Mouse (Mus musculus) liver, embryonic 12.5 days (tissue): Measurements from ENCODE around the gene Olfr518. TPM values are rescaled to one million over a fixed set of nuclear protein-coding genes. Genes with fewer than 3 reads are reported as not detected.

Source experiments
- ATAC-seq: fragments of 200-750 bp; cut with Nextera tagmentation; 2 replicates; pipeline ENCODE4 v1.8.0; 2017; ENCODE audit warnings: moderate number of reproducible peaks, mild to moderate bottlenecking, moderate library complexity
- H3K27ac ChIP-seq: fragments of 300-500 bp; sonication (generic); 2 replicates; pipeline ENCODE4 v1.5.1; 2016; ENCODE audit warnings: mild to moderate bottlenecking
- H3K27me3 ChIP-seq: fragments of 300-500 bp; sonication (generic); replicated peaks from 2 replicates; pipeline ENCODE4 v1.6.1; 2016; ENCODE audit warnings: mild to moderate bottlenecking, moderate library complexity
- H3K36me3 ChIP-seq: fragments of 300-500 bp; sonication (generic); 2 replicates; pipeline ENCODE4 v1.6.1; 2016; ENCODE audit warnings: mild to moderate bottlenecking, moderate library complexity
- H3K4me1 ChIP-seq: fragments of 300-500 bp; sonication (generic); 2 replicates; pipeline ENCODE4 v1.6.1; 2016
- H3K4me2 ChIP-seq: fragments of 300-500 bp; sonication (generic); 2 replicates; pipeline ENCODE4 v1.6.1; 2016; ENCODE audit warnings: mild to moderate bottlenecking, moderate library complexity
- H3K4me3 ChIP-seq: fragments of 300-500 bp; sonication (generic); 2 replicates; pipeline ENCODE4 v1.5.1; 2016; ENCODE audit warnings: mild to moderate bottlenecking, moderate library complexity
- H3K9ac ChIP-seq: fragments of 300-500 bp; sonication (generic); 2 replicates; pipeline ENCODE4 v1.6.1; 2016; ENCODE audit warnings: mild to moderate bottlenecking, moderate library complexity
- H3K9me3 ChIP-seq: fragments of 300-500 bp; sonication (generic); replicated peaks from 2 replicates; pipeline ENCODE4 v1.6.1; 2016; ENCODE audit warnings: mild to moderate bottlenecking, moderate library complexity
- WGBS: fragments of 180-500 bp; shearing (Covaris S2); methylation state at CpG from one replicate; pipeline ENCODE4 v1.1.7; 2016; ENCODE audit not compliant: insufficient replicate concordance; 5-methylcytosine and 5-hydroxymethylcytosine counted together
- polyA plus RNA-seq: library from polyadenylated mRNA; unstranded; fragments of >200 nt; fragmentation: Nextera tagmentation; extraction: Ambion mirVana; gene quantifications from 2 replicates; pipeline ENCODE4 v1.2.1, GENCODE M21; 2016

Gene Olfr518
- polyA plus RNA-seq, result not detected in 2 replicates

- no peaks in the 10 kb centered on the region for H3K9me3 ChIP-seq
- no peaks in the 10 kb centered on the region for H3K36me3 ChIP-seq
- no peaks in the 10 kb centered on the region for H3K27me3 ChIP-seq
- H3K27ac ChIP-seq, result no peak within 1 kb of the TSS
- no peaks in the 10 kb centered on the region for H3K4me1 ChIP-seq
- H3K4me3 ChIP-seq, result no peak within 1 kb of the TSS
- 65% methylated on average over 4 of the region's 4 CpGs for WGBS
- no peak within 1 kb of the TSS for H3K4me2 ChIP-seq
- no peak for ATAC-seq
- H3K9ac ChIP-seq, result no peak within 1 kb of the TSS
These were observed at the start of gene Olfr518 for GRCm38 (mm10) chr7:108884906-108885305. Gene Olfr518, minus strand, starts transcription at chr7:108885006.

DNA sequence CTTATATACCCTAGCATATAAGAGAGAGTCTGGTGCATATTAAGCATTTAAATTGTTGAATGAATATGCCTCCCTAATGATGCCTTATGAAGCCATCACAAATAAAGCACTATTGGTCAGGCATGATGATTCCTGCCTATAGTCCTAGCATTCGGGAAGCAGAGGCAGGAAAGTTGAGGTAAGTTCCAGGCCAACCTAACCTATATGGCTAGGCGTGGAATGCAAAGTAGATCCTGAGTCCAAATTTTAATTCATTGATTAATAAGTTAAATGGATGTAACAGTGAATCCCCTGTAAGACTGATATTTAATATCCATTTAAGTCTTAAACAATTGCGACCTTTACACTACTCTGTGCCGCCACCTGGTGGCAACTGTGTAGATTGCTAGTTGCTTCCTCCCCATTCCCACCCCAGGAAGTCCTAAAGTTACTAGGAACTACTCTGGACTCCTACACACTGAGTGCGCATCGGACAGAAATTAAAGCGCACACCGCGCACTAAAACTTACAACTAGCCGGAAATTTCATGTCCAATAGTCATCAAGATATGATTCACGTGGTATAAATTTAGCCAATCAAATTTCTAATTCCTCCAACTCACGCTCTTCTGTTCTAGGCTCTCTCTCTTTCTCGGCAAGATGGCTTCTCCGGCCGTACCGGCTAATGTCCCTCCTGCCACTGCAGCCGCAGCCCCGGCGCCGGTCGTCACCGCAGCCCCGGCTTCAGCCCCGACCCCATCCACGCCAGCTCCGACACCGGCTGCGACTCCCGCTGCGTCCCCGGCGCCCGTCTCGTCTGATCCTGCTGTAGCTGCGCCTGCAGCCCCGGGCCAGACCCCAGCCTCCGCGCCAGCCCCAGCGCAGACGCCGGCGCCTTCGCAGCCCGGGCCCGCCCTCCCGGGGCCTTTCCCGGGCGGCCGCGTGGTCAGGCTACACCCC is 49.3 kb upstream of the Olfr518 start, which contains the start of gene Eif3f:
Gene Eif3f (plus strand): TSS at position 624 of the 938 bp plus-strand sequence.
- Histone ChIP-seq H3K36me3 (peaks cover 36% of the 10 kb centered on the region), H3K4me3 (peak within 1 kb of the TSS; percentile 94), H3K9ac (peak within 1 kb of the TSS; percentile 91), H3K27me3 (peaks cover 4% of the 10 kb centered on the region; the same call in 1 of the 2 replicates), H3K27ac (peak within 1 kb of the TSS; percentile 85), H3K9me3 (no peaks in the 10 kb centered on the region), H3K4me1 (peaks cover 22% of the 10 kb centered on the region), H3K4me2 (peak within 1 kb of the TSS; percentile 88)
- peak; percentile 95 for ATAC-seq
- WGBS, result 1% methylated on average over 50 of the region's 50 CpGs

DNA sequence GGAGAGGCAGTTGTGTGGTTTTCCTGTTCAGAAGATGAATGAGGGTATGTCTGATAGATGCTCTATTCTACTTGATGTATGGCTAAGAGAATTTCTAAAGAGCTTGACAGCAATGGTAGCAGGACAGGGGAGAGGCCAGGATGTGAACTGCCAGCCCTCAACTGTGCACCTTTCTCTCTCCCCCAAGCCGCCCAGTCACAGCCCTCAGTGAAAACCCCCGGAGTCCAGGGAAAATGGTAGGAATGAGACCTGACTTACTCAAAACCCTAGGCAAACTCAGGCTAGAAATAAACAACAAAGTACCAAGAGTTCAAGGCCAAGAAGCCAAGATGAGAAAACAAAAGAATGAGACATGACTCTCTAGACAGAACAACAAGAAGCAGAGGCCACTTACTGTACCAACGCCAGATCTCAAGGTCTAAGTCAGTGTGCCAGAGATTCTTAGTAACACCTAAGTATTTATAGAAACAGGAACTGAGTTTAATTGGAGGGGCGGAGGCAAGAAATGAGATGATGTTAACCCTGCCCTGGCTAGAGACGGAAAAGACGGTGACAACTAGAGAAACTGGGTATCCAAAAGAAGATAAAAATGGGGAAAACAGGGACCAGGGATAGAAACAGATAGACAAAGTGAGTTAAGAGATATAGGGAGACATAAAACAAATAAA is 45.1 kb upstream of the Olfr518 start, which contains the start of gene Nlrp10:
Gene Nlrp10 (minus strand): TSS at position 453 of the 668 bp plus-strand sequence.
- H3K4me1 ChIP-seq, result peaks cover 2% of the 10 kb centered on the region
- no peaks in the 10 kb centered on the region for H3K36me3 ChIP-seq
- H3K27me3 ChIP-seq, result peaks cover 4% of the 10 kb centered on the region; the same call in 1 of the 2 replicates
- H3K4me3 ChIP-seq, result no peak within 1 kb of the TSS
- no peak within 1 kb of the TSS for H3K9ac ChIP-seq
- no peak within 1 kb of the TSS for H3K27ac ChIP-seq
- 39% methylated on average over 6 of the region's 6 CpGs for WGBS
- H3K9me3 ChIP-seq, result no peaks in the 10 kb centered on the region
- no peak for ATAC-seq
- H3K4me2 ChIP-seq, result no peak within 1 kb of the TSS

GRCm38 (mm10) chr7:108928280-108929188 is 43.7 kb upstream of the Olfr518 start:
- WGBS, result 67% methylated on average over 11 of the region's 11 CpGs
- no peak for ATAC-seq
- peaks cover 4% of the 10 kb centered on the region; the same call in 1 of the 2 replicates for H3K27me3 ChIP-seq
- no peak overlapping the region for H3K9ac ChIP-seq
- no peak overlapping the region for H3K4me3 ChIP-seq
- no peak overlapping the region for H3K27ac ChIP-seq
- H3K4me1 ChIP-seq, result no peaks in the 10 kb centered on the region
- no peaks in the 10 kb centered on the region for H3K9me3 ChIP-seq
- H3K36me3 ChIP-seq, result no peaks in the 10 kb centered on the region
- no peak overlapping the region for H3K4me2 ChIP-seq

- no peak overlapping the region for H3K4me2 ChIP-seq
These were observed 42.2 kb upstream of the Olfr518 start for GRCm38 (mm10) chr7:108927043-108927442.

GRCm38 (mm10) chr7:108903969-108904368 is 19.2 kb upstream of the Olfr518 start:
- no peak for ATAC-seq
- Histone ChIP-seq H3K4me1 (no peaks in the 10 kb centered on the region), H3K27me3 (no peaks in the 10 kb centered on the region), H3K4me2 (no peak overlapping the region), H3K9ac (no peak overlapping the region), H3K27ac (no peak overlapping the region), H3K9me3 (no peaks in the 10 kb centered on the region), H3K4me3 (no peak overlapping the region), H3K36me3 (no peaks in the 10 kb centered on the region)
- 57% methylated on average over 2 of the region's 2 CpGs for WGBS

More at GRCm38 (mm10) chr7:108927043-108927442, 42.2 kb upstream of the Olfr518 start:
- H3K27ac ChIP-seq, result no peak overlapping the region
- H3K9ac ChIP-seq, result no peak overlapping the region
- H3K27me3 ChIP-seq, result peaks cover 1% of the 10 kb centered on the region; the same call in 1 of the 2 replicates
- WGBS, result 36% methylated on average over 4 of the region's 4 CpGs
- no peaks in the 10 kb centered on the region for H3K4me1 ChIP-seq
- no peak overlapping the region for H3K4me3 ChIP-seq
- no peaks in the 10 kb centered on the region for H3K36me3 ChIP-seq
- no peak for ATAC-seq
- H3K9me3 ChIP-seq, result no peaks in the 10 kb centered on the region

DNA sequence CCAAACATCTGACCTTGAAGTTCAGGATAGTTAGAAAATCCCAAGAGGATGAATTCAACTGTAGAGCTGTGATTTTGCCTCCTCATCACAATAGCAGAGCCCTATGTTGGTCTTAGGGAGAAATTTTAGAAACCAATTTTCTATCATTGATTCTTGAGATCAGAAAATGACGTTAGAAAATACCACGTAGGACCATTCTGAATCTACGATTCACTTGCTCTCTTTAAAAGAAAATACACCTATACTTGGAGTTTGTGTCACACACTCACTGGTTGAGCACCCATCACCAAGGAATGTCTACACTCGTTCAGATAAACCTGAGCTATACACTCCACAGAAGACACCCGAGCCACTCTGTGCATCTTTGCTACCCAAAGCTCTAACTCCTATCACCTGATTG is 9.5 kb upstream of the Olfr518 start, which contains the start of gene Olfr519:
Gene Olfr519 (minus strand): TSS at position 101 of the 400 bp plus-strand sequence.
- Histone ChIP-seq H3K27ac (no peak within 1 kb of the TSS), H3K4me1 (no peaks in the 10 kb centered on the region), H3K36me3 (no peaks in the 10 kb centered on the region), H3K9me3 (no peaks in the 10 kb centered on the region), H3K9ac (no peak within 1 kb of the TSS), H3K27me3 (no peaks in the 10 kb centered on the region), H3K4me2 (no peak within 1 kb of the TSS), H3K4me3 (no peak within 1 kb of the TSS)
- WGBS, result 65% methylated on average over 5 of the region's 5 CpGs
- no peak for ATAC-seq

DNA sequence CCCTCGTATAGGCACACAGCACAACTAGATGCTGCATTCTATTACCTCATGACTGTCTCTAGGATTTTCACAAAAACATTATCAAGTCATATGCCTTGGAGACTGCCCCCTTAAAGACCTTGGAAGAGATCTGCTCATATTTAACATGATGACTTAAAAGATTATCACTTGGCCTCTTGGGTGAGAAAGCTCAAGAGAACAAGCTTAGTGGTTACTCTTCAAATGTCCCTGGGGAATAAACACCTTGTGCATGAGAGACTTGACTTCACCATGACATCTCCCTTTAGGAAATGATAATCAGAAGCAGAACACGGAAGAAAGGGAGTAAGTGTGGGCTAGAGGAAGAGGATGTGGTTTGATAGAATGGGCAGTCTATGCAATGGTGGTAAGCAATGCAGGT is 12.5 kb downstream of the Olfr518 start, which contains the start of gene Olfr517:
Gene Olfr517 (minus strand): TSS at position 101 of the 400 bp plus-strand sequence.
- H3K9me3 ChIP-seq, result no peaks in the 10 kb centered on the region
- ATAC-seq, result no peak
- H3K4me3 ChIP-seq, result no peak within 1 kb of the TSS
- H3K9ac ChIP-seq, result no peak within 1 kb of the TSS
- no peaks in the 10 kb centered on the region for H3K27me3 ChIP-seq
- H3K4me1 ChIP-seq, result no peaks in the 10 kb centered on the region
- H3K4me2 ChIP-seq, result no peak within 1 kb of the TSS
- WGBS, result 35% methylated on average over 2 of the region's 2 CpGs
- H3K36me3 ChIP-seq, result no peaks in the 10 kb centered on the region
- no peak within 1 kb of the TSS for H3K27ac ChIP-seq

- H3K9me3 ChIP-seq, result no peaks in the 10 kb centered on the region
These were observed 34.4 kb downstream of the Olfr518 start, which contains the start of gene Olfr516 for GRCm38 (mm10) chr7:108850429-108850828. Gene Olfr516, minus strand, starts transcription at chr7:108850529.

More at GRCm38 (mm10) chr7:108850429-108850828, 34.4 kb downstream of the Olfr518 start, which contains the start of gene Olfr516:
- H3K27me3 ChIP-seq, result no peaks in the 10 kb centered on the region
- no peak within 1 kb of the TSS for H3K4me2 ChIP-seq
- H3K36me3 ChIP-seq, result no peaks in the 10 kb centered on the region
- H3K27ac ChIP-seq, result no peak within 1 kb of the TSS
- no peak within 1 kb of the TSS for H3K4me3 ChIP-seq
- H3K4me1 ChIP-seq, result no peaks in the 10 kb centered on the region
- 77% methylated on average over 2 of the region's 2 CpGs for WGBS
- H3K9ac ChIP-seq, result no peak within 1 kb of the TSS
- ATAC-seq, result no peak
